Mouse (Mus musculus) testis, adult 2 months (tissue): ENCODE data around the gene Nisch.

ENCODE experiments used
- CTCF ChIP-seq: fragments of 200-500 bp; IDR thresholded peaks from 2 replicates; pipeline ENCODE4 v1.5.1; 2012; ENCODE audit warnings: low read depth, mild to moderate bottlenecking, inconsistent platforms, low read length, moderate library complexity; ENCODE audit not compliant: control insufficient read depth, insufficient read depth, insufficient replicate concordance
- POLR2A ChIP-seq: fragments of 200-500 bp; IDR thresholded peaks from 2 replicates; pipeline ENCODE4 v1.6.1; 2012; ENCODE audit warnings: low read depth, mild to moderate bottlenecking, inconsistent platforms, low read length, moderate library complexity; ENCODE audit not compliant: control insufficient read depth

GRCm38 (mm10) chr14:31233996-31234591, 17.3 kb upstream of the Nisch start:
- TF ChIP-seq CTCF: peak; percentile 37; the same call in 1 of the 2 replicates
- TF ChIP-seq POLR2A: no peak
